Mouse (Mus musculus): Measurements from ENCODE around the gene Pet100.

- TF ChIP-seq CTCF (IDR thresholded peaks at IDR 0.05; ENCODE audit: low read depth) (no peak), EP300 (IDR thresholded peaks at IDR 0.05; ENCODE audit: low read depth) (no peak)
Observed at GRCm38 (mm10) chr8:3652845-3653244, 31.5 kb downstream of the Pet100 start.
